Mouse (Mus musculus) ovary, postnatal 14 days (tissue): ENCODE measurements around the gene 1700017B05Rik.
"Not testable (repeated sequence)": the region's sequence is repeated elsewhere in the genome, so short reads cannot be mapped to it uniquely, and the experiment has no call there.

Experiments
- DNase-seq: peaks from one replicate; pipeline ENCODE4 v3.0.0; 2022; ENCODE audit warnings: low spot score

1700017B05Rik gene

DNA sequence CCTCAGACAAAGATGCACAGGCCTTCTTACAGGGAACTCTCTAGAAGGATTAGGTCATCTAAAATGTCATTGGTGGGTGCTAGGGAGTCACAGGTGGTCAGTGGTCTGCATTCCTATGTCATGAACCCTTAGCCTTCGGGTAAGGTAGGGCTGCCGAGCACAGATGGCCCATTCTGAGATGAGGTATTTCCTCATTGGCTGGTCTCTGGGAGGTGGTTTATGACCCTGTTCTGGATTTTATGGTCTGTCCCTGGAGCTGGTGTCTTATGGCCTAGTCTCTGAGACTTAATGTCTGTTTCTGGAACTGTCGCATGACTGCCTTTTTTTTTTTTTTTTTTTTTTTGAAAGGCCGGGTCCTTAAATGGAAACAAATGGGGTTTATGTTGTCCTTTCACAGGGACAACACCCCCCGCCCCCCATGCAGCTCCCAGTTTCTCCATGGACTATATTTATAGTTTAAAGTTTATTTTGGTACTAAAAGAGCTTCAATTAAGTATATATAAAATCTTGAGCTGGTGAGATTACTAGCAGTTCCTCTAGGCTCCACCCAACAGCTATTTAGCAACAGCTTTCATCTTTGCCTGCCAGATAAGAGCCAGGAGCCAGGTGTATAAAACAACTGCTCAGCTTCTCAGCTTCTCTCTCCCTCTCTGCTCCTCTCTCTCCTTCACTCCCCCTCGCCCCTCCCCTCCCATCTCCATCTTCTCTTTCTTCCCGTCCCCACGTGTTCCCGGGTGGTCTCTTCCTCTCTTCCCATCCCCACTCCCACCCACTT lies 49.8 kb downstream of the 1700017B05Rik start:
- no peak for DNase-seq

GRCm38 (mm10) chr9:57209316-57209715 lies 53.1 kb downstream of the 1700017B05Rik start:
- DNase-seq: no peak

DNA sequence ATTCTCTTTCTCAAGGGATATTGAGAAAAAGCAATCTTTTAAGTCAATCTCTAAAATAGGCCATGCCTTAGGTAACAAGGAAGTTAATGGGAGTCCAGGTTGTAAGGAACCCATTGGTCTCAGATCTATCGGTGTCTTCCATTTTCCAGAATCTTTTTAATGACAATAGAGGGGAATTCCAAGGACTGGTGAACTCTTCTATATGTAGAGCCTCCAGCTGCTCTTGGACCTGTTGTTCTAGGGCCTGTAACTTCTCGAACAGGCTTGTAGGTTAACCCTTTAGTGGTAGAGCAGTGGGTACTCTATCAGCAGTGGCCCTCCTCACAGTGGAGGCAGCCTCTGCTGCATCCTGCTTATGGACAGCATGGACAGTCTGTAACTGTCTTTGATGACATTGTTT lies 55.5 kb downstream of the 1700017B05Rik start:
- no peak for DNase-seq

DNA sequence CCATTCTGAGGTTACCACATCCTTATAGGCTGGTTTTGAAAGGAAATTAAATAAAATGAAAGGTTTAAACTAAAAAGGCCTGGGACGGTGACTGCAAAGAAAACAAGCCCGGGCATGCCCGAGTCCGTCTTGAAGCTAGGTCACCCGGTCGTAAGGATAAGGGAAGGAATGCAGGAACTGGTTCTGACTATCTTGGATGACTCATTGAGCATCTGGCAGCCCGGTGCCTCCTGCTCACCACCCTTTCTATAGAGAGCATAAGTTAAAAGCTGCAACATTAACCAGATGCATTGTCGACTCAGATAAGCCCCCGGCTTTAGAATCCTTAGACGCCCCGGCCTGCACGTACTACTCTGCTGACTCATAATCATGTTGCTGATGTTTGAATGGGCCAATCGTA lies 58.8 kb downstream of the 1700017B05Rik start:
- not testable (repeated sequence) for DNase-seq
